Mouse (Mus musculus) stomach, adult 2 months (tissue): ENCODE data around the gene Eef1g. TPM values are rescaled to one million over a fixed set of nuclear protein-coding genes. Genes with fewer than 3 reads are reported as not detected.

Source experiments
- polyA plus RNA-seq: library from polyadenylated mRNA; depleted of rRNA; stranded (reverse); fragments of >200 nt; gene quantifications from 2 replicates; pipeline ENCODE4 v1.2.3, GENCODE M21; 2012; rRNA removed

The Eef1g gene
- polyA plus RNA-seq = 33.9 and 55.8 TPM in 2 replicates

DNA sequence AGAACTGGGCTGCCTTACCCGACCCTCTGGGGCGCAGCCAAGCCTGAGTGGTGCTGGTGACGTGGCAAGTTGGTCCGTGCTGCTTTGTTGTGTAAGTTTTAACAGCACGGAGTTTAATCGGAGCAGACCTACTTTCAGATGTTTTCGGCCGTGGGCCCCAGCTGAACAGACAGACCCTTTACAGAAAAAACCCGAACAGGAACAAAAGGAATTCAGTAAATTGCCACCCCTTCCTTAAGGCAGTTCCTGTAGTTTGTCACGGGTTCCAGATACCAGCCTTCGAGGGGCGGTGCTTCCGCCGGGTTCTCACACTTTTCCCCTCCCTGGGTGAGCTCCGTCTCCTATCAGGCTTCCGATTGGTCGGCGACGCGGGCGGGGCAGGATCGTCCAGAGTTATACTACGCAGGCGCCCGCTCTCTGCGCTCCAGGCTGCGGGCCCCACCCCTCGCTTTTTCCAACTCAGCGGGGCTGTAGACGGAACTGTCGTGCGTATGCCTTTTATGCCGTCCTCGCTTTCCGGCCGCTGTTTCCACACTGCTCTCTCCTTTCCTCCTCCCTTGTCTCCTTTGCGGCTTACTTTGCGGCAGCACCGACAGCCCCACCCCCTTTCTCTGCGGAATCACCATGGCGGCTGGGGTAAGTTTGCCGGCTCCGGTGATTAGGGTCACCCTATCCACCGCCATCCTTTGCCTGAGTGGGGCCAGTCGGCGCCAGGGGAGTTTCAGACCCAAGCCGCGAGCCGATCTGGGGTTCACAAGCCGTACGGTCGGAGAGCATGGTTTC lies at the start of gene Eef1g:
Gene Eef1g (plus strand): TSS at position 452 of the 783 bp plus-strand sequence.

DNA sequence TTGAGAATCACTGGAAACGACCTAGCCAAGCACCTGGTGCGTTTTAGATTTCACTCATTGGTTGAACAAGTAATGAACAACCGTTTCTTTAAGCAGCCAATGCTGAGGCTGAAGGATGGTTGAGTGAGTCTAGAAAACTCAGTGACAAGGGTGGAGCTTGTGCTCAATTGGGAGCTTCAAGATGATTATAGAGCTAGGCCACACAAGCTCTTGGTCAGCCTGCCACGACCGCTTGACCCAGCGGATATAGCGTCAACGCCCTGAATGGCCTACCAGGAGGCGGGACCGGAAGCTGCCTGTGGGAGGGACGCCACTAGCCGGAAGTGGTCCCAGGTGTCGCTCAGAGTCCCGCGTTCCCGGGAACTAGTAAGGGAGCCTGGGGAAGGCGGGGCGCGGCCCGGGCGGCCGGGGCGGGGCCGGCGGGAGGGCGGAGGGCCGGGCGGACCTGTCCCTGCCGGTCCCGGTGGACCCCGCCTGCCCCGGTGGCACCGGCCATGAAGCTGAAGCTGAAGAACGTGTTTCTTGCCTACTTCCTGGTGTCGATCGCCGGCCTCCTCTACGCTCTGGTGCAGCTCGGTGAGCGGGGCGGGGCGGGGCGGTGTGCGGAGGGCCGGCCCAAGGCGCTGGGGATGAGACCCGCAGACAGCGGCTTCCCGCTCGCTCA lies 46.6 kb upstream of the Eef1g start, which contains the start of gene B3gat3:
Gene B3gat3 (plus strand): TSS at position 302 of the 664 bp plus-strand sequence.

DNA sequence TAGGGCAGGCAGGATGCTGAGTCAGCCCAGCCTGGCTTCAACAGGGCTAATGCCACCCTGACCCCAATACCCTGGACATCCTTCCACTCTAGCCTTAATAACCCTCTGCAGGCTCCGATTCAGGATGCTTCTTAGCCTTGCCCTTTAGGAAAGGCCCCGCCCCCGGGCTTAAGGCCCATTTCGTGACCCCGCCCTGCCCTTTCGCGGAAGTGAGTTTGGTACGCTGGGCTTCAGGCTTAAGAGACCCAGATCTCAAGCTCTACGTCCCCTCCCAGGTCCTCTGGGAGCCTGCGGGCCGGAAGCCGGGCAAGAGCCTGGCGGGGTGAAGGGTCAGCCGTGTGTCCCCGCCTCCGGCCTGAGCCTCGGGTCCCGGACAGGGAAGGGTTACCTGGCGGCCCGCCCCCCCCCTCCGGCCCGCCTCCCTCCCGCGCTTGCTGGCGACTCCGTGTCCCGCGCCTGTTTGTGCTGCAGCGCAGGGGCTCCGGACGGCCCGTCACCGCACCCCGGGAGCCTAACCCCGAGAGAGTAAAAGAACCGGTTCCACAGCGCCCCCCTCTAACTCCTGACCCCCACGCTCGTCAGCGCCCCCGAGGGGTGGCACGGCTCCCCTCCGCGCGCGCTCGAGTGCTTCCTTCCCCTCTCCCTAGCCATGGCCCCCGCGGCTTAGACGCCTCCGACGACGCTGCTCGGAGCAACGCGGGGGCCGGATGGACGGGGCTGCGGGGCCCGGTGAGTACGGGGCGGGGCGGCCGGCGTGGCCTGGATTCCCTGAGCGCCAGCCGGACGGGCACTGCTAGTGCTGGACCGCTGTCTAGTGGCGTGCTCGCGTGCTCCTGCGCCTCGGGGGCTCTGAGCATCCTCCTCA lies 37.4 kb upstream of the Eef1g start, which contains the start of the genes Rom1 and Eml3:
Gene Rom1 (minus strand): TSS at position 133 of the 865 bp plus-strand sequence.
Gene Eml3 (plus strand): TSS at position 329 of the 865 bp plus-strand sequence.

DNA sequence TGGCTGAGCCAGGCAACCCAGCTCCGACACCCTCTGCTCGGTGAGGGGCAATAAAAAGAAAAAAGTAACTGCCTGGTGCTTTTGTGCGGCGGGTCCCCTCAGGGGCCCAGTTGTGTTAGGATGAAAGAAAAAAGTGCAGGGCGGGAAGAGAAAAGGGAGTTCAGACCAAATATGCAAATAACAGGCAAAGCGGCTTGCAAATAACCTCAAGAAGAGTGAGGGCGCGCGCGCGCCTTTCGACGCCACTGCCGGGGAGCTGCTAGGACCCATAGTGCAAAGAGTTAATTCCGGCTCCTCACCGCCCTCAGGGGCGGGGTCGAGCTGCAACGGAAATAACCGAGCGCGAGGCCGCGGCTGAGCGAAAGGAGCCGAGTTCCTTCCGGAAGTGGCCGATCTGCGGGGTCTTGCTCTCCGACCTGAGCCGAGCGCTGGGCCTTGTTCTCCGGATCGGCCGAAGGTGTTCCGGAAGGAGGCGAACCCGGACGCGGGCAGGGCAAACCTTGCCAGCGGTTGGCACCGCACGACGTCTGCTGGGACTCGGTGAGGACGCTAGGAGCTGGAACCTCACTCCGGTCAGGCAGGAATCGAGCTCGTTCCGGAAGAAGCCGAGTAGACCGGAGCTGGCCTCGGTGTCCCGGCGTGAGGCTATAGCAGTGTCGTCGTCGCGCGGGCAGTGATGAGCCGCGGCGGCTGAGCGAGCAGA lies 25.2 kb upstream of the Eef1g start, which contains the start of gene Mta2:
Gene Mta2 (plus strand): TSS at position 361 of the 703 bp plus-strand sequence.

DNA sequence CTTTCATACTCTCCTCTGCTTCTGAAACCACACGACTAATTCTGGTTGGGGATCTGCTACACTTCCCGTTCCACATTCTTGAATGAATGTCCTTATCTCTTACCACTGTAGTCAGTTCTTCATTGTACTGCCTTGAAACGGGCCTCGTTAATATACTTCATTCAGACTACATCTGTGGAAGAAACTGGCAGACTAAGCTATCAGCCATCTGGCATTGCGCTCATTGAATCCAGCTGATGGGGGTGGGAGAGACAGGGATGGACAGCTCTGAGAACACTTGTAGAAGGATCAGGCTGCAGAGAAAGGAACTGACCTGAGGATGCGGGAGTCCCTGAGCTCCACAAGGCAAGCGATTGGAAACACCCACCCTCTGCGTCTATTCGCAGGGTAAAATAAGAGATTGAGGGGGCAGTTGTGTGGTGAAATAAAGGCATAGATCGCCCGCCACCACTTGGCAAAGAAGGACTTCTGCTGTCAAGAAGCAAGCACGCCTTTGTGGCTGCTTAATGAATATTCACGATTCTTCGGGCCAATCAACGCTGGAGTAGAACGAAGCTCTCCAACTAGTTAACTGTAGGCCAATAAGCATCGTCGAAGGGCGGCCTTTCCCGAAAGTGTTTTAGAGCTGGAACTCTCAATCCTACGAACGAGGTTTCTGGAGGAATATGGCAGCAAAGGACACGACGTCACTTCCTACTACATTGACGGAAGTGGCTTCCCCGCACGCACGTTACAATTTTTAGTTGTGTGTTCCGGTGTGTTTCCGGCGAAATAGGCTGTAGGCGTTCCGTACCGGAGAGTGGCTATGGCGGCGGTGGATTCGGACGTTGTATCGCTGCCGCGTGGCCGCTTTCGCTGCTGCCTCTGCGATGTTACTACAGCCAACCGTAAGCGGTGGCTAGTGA lies 13.5 kb upstream of the Eef1g start, which contains the start of gene Tut1:
Gene Tut1 (plus strand): TSS at position 713 of the 905 bp plus-strand sequence.

DNA sequence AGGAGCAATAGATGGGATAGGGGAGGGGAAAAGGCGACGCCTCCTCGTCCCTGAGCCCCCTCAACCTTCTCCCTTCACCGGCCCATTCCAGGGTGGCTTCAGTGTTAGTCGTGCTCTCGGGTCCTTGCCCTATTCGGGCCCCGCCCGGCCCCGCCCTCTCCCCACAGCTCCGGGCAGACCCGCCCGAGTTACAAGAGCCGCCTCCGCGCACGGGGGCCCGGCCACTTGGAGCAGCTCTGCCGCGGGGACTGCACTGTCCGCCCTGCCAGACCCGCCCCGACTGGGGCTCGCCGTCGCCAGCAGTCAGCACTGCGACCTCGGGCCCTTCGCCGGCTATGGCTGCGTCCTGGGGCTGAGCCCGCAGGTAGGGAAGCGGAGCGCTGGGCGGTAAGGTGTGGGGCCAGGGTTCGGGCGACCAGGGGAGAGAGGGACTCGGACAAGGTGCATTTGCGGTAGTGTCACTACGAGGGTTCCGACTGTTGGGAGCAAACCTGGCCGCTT lies 22.3 kb downstream of the Eef1g start, which contains the start of gene Ahnak:
Gene Ahnak (plus strand): TSS at position 219 of the 501 bp plus-strand sequence.

Other genes with a start within 250 kb of the Eef1g start
- gene Slc3a2, start 243.7 kb upstream of the Eef1g start, polyA plus RNA-seq = 59.0 and 70.9 TPM in 2 replicates
- gene Wdr74, start 231.2 kb upstream of the Eef1g start, polyA plus RNA-seq = 13.9 and 17.6 TPM in 2 replicates
- gene 1700092M07Rik, start 226.3 kb upstream of the Eef1g start, polyA plus RNA-seq = not detected in 2 replicates
- gene Stx5a, start 225.6 kb upstream of the Eef1g start, polyA plus RNA-seq = 28.6 and 29.7 TPM in 2 replicates
- gene Nxf1, start 210.0 kb upstream of the Eef1g start, polyA plus RNA-seq = 24.7 and 38.5 TPM in 2 replicates
- gene Tmem223, start 196.0 kb upstream of the Eef1g start, polyA plus RNA-seq = 107 and 138 TPM in 2 replicates
- 63.5 and 70.7 TPM in 2 replicates for gene Tmem179b, start 192.6 kb upstream of the Eef1g start, polyA plus RNA-seq
- 5.5 and 9.3 TPM in 2 replicates for gene Taf6l, start 180.6 kb upstream of the Eef1g start, polyA plus RNA-seq
- gene Polr2g, start 168.5 kb upstream of the Eef1g start, polyA plus RNA-seq = 9.7 and 10.4 TPM in 2 replicates
- gene Zbtb3, start 164.5 kb upstream of the Eef1g start, polyA plus RNA-seq = 0.48 and 0.78 TPM in 2 replicates
- 1.4 and 2.1 TPM in 2 replicates for gene Ttc9c, start 147.7 kb upstream of the Eef1g start, polyA plus RNA-seq
- 4.1 and 4.8 TPM in 2 replicates for gene Hnrnpul2, start 147.0 kb upstream of the Eef1g start, polyA plus RNA-seq
- gene AC129217.1, start 137.3 kb upstream of the Eef1g start, polyA plus RNA-seq = 0.61 TPM in 1 of 2 replicates, not detected in the other
- gene Bscl2, start 129.6 kb upstream of the Eef1g start, polyA plus RNA-seq = 102 and 130 TPM in 2 replicates
- 0.41 and 0.42 TPM in 2 replicates for gene Gng3, start 127.8 kb upstream of the Eef1g start, polyA plus RNA-seq
- 1.0 and 1.1 TPM in 2 replicates for gene Lrrn4cl, start 116.3 kb upstream of the Eef1g start, polyA plus RNA-seq
- 92.0 and 115 TPM in 2 replicates for gene Ubxn1, start 95.5 kb upstream of the Eef1g start, polyA plus RNA-seq
- 7.5 and 9.7 TPM in 2 replicates for gene Uqcc3, start 86.1 kb upstream of the Eef1g start, polyA plus RNA-seq
- gene Lbhd1, start 83.3 kb upstream of the Eef1g start, polyA plus RNA-seq = 0.36 and 0.58 TPM in 2 replicates
- not detected in 2 replicates for gene Gm49403, start 83.1 kb upstream of the Eef1g start, polyA plus RNA-seq
- 2.3 and 2.6 TPM in 2 replicates for gene 1810009A15Rik, start 78.2 kb upstream of the Eef1g start, polyA plus RNA-seq
- gene Gm49416, start 78.1 kb upstream of the Eef1g start, polyA plus RNA-seq = 0.21 TPM in 1 of 2 replicates, not detected in the other
- 12.8 and 15.7 TPM in 2 replicates for gene Ints5, start 74.0 kb upstream of the Eef1g start, polyA plus RNA-seq
- gene Ganab, start 69.0 kb upstream of the Eef1g start, polyA plus RNA-seq = 23.0 and 34.6 TPM in 2 replicates
- gene B3gat3, start 46.7 kb upstream of the Eef1g start, polyA plus RNA-seq = 51.9 and 68.6 TPM in 2 replicates
- gene Rom1, start 37.7 kb upstream of the Eef1g start, polyA plus RNA-seq = 10.0 and 15.1 TPM in 2 replicates
- gene Eml3, start 37.5 kb upstream of the Eef1g start, polyA plus RNA-seq = 27.6 and 30.6 TPM in 2 replicates
- gene Mta2, start 25.2 kb upstream of the Eef1g start, polyA plus RNA-seq = 7.1 and 8.7 TPM in 2 replicates
- 6.5 and 9.3 TPM in 2 replicates for gene Tut1, start 13.2 kb upstream of the Eef1g start, polyA plus RNA-seq
- 6.4 and 12.5 TPM in 2 replicates for gene Ahnak, start 22.2 kb downstream of the Eef1g start, polyA plus RNA-seq
- gene Scgb1a1, start 120.9 kb downstream of the Eef1g start, polyA plus RNA-seq = 24.1 and 42.4 TPM in 2 replicates
- gene Asrgl1, start 168.6 kb downstream of the Eef1g start, polyA plus RNA-seq = 0.17 and 0.30 TPM in 2 replicates